Mouse (Mus musculus): ENCODE results near the gene Ldha.

Ldha gene

DNA sequence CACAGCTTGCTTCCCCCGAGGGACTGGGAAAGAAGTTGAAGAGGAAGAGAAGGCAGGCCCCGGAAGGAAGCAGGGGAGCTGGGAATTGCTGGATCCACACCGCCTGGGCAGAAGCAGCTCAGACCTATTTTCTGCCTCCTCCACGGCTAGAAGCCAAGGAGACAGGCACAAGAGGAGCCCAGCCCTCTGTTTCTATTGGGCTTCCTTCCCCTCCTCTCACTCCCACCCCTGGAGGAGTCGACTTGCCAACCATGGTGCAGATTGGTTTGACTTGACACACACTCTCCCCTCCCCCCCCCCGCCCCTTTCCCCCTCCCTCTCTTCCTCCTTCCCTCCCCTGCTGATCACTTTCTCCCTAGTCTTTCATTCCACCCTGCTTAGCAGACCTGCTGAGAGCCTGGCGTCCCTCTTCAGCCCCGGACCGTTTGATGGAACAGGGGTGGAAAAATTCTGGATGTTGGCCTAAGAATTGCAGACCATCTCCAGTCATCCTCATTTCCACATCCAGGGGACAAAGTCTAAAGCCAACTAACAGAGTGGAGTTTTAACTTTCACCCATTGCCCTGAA lies 3.1 kb upstream of the Ldha start:
- peak; percentile 48 for DNase-seq

DNA sequence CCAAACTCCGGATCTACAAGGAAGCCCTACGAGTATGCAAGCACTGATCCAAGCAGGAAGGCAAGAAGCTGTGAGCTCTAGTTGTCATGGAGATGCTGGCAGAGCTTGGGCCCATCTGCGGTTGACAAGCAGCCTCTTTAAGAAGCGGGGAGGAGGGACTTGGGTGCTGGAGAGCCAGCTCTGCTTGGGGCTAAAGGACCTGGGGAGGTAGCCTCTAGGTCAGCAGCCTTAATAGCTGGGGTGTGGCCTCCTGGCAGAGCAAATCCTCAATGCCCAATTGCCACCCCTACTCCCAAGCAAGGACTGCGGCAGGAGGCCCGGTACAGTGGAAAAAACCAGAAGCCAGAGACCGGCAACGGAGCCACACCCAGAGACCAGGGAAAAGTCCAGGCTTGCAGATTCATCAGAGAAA lies 2.4 kb upstream of the Ldha start:
- DNase-seq, result peak; percentile 73

DNA sequence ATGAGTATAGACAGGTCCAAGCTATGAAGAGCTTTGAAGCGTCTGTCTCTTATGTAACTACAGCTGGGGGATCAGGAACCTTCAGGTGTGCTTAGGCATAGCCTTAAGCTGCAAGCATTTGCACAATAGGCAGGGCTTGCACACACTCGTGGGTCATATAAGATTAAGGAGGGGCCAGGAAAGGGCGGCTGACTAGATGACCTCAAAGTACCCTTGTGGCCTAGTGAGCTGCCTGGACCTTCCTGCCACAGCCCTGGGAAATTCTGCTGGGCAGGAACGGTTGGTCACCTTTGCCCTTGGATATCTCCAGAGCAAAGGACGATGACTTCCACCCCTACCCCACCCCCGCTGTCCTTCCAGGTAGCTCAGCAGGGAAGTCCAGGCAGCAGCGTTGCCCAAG lies 1.8 kb upstream of the Ldha start:
- no peak for DNase-seq

DNA sequence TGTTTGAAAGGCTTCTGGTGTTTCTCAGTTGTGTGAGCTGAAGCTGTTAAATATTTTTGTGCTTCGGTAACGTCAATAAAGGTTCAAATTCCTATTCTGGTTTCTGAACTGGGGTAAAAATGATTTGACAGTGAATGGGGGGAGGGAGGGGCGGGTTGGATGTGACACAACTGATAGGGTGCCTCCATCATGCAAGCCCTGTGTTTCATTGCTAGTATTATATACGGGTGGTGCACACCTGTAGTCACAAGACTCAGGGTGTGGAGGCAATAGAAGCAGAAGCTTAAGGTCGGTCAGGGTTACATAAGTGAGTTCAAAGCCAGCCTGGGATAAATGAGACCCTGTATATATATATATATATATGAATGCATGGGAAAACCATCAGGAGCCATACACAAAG lies 1.4 kb upstream of the Ldha start:
- DNase-seq, result no peak

DNA sequence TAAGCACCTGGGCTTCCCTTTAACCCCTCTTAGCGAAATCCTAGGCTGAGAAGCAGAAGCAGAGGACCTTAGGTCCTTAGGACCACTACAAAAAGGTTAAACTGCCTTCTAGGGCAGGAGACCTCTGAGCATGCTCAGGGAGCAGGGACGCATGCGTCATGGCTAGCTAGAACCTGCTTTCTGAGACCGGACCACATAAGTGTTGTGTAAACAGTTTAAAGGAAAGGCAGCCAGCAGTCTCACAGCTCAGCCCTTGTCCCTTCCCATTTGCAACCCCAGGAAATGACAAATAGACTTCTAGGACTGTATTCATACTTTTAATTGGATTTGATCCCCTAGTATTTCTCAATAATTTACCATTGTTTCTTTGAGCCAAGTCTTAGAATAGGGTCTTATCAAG lies 949 bp upstream of the Ldha start:
- DNase-seq, result no peak

DNA sequence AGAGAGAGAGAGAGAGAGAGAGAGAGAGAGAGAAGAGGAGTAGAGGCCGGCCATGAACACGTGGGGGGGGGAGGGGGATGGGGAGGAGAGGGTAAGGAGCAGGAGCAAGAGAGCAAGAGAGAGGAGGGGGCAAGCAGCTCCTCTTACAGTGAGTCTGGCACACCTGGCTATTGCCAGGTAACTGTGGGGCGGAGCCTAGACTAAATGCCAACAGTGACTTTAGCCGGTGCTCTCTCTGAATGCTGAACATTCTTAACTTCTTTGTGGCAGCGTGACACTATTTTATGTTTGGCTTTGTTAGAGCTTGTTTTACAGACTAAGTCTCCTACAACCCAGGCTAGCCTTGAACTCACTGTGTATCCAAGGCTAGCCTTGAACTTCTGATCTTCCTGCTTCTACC lies 1.0 kb downstream of the Ldha start:
- no peak for DNase-seq

DNA sequence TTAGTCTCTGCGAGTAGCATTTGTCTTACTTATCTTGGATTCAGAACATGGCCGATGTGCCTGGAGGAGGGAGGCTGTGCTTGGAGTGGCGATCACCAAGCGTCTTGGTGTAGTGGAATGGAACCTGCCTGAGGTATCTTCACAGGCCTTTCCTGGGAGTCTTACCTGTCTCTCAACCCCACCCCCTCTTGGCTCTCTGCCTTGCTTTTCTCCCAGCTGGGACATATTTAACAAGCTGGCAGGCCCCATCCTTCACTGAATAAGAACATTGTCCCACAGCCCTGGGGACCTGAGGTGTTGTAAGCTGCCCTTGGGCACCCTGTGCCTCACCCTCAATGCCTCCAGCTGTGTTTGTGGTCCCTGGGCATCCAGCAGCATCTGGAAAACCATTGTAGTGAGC lies 2.3 kb downstream of the Ldha start:
- no peak for DNase-seq

DNA sequence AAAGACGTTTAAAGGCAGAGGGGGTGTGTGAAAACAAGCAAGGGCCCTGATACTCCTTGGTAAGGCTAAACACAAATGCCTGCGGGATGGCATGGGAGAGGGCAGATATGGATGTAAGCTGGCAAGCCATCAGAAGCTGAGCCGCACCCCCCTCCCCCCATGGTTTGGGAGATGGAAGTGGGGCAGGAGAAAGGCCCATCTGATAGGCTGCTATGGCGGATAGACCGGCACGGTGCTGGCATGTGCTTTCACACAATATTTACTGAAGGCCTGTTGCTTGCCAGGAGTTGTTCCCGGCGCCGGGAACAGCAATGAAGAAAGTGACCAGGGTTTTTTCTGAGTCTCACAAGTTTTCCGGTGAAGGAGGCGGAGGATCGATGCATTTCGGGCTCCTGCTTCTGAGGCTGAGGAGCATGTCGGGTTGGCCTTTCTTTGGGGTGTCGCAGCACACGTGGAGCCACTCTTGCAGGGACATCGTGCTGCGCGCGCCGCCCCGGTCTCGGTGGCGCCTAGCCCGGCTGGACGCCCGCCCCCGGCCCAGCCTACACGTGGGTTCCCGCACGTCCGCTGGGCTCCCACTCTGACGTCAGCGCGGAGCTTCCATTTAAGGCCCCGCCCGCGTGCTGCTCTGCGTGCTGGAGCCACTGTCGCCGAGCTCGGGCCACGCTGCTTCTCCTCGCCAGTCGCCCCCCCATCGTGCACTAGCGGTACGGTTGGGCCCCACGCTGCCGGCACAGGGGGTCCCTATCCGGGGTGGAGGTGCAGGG lies 4.1 kb downstream of the Ldha start:
- DNase-seq, result peak; percentile 95

DNA sequence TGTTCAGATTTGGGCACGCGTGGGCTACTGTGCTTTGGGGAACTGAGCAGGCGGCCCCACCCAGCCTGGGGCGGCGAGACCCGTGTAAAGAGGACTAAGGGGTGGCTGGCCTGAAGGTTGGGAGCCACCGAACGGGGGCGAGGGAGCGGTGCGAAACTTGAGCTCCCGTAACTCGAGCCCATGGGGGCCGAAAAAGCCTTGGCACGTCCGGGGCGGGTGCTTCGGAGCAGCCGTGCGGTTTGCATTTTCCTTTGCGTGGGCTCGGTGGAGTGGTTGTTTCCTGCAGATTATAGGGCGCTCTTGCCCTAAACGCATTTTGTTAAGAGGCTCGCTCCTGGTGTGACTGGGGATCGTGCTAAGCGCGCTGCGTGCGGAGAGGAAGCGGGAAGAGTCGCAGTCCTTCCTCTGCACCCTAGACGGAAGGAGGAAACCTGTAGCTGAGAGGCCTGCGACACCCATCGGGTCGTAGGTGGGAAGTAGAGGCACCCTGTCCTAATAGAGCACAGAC lies 4.8 kb downstream of the Ldha start:
- DNase-seq, result peak; percentile 70

DNA sequence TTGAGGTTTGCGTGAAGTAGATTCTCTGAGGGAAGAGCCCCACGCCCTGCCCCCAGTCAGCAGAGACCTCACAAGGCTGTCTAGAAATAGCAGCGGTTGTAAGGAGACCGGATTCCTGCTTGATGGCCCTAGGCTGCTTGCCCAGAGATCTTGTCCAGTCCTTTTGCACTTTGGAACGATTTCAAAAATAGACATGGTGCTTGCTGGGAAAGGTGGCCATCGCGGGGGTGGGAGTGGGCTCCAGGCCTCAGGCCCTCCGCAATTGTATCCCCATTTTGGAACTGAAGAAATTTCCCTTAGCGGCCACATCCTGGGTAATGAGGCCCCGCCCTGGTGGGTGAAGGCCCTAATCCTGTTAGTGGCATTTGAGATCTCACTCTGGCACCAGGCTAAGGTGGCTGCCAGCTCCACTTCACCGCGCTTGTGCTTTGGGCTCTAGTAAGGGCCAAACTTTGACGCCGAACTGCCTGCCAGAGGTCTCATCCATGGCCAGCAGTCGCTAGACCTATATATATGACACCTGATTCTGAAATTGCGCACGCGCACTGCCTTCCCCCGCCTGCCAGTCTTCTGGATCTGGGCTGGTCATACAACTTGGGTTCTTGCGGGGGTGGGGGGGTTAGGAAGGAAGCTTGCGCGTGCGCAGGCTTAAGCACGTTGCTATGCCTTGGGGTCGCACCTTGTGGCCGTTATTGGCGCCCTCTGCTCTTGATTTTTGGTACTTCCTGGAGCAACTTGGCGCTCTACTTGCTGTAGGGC lies 5.4 kb downstream of the Ldha start:
- DNase-seq, result peak; percentile 84

DNA sequence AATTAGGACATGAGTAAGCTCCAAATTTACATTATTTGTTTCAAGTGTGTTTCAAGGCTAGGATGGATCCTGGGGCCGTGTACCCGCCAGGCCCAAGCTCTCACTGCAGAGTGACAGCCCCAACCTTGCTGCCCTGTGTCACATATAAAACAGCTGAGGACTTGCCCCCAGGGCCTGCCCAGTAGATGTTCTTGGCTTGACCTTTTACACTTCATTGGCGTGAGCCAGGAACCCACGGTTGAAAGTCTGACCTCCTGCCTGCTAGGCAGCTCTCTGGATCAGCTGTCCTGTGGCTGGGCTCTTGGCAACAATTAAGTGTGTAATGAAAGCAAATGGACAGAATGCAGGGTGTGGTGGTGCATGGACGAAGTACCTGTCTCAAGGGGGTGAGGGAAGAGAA lies 8.0 kb downstream of the Ldha start:
- no peak for DNase-seq

DNA sequence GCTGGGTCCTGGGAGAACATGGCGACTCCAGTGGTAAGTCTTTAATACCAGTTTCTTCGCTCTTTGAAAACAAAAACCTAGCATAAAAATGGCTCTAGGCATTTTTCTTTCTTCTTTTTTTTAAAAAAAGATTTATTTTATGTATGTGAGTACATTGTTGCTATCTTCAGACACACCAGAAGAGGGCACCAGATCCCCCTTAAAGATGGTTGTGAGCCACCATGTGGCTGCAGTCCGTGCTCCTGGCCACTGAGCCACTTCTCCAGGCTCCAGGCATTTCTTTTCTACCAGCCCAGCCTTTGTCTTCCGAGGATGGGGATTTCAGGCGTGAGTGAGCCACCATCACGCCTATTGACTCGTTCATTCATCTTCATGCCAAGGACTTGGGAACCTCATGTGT lies 9.8 kb downstream of the Ldha start:
- DNase-seq, result no peak

DNA sequence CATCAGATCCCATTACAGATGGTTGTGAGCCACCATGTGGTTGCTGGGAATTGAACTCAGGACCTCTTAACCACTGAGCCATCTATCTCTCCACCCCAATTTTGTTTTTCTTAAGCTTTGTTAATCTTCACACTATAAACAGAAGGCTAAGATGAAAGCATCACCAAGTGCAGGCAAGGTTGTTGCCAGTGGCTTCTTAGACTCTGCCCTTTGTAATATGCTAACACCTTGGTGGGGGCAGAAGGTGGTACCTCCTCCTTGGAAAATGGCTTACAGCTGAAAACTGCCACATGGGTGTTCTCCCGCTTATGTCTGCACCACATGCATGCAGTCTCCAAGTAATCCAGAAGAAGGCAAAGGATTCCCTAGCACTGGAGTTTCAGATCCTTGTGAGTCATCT lies 11.4 kb downstream of the Ldha start:
- DNase-seq, result no peak

DNA sequence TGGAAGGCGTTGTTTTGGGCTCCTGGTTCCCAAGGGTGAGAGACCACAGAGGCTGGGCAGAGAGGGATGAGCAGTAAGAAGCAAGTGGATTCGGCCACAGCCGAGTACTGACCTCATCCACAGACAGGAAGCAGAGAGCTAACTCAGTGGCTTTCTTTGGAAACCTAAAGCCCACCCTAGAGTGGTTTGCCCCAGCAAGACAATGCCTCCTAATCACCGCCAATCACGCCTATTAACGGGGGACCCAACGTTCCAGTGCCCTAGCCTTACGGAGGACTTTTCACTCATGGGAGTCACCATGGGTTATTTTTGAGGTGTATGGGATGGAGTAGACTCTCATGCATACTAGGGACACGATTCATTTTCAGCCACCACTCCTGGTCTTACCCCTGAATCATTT lies 12.1 kb downstream of the Ldha start:
- DNase-seq, result no peak

DNA sequence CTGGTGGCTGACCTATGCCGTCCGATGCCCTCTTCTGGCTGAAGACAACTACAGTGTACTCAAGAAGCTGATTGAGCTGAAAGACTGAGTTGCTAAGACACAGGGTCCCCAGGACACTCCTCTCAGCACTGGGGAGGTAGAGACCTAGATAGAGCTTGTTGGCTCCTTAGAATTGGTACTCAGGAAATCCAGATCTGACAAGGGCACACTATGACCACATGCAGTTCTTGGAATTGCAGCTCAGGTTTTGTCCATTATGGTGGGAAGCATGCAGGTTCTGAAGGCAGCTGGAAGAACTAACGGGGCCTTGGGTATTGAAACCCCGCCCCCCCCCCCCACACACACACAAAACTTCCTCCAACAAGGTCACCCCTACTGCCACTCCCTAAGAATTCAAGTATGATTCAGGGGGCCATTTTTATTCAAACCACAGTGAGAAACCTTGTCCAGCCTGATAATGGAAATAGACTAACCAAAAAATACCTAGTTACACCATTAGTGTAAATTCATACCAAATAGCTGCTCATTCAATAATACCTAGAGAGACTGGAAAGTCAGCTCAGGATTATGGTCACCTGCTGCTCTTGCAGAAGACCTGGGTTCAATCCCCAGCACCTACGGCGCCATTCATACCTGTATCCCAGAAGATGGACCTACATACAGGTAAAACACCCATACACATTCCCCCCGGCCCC lies 14.7 kb downstream of the Ldha start:
- DNase-seq, result no peak

DNA sequence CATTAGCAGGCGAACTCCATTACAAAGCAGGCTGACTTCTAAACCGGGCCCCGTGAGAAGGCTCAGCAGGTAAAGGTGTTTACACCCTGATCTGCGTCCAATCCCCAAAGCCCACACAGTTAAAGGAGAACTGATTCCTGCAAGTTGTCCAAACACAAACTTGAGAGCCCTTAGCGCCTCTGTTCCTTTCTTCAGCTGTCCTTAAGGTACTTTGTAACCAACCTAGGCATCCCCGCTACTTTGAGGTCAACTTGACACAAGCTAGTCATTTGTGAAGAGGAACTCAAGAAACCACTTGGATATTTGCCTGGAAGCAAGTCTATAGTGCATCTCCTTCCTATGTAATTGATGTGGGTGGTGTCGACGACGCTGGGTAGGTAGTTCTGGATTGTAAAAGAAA lies 16.2 kb downstream of the Ldha start:
- no peak for DNase-seq

DNA sequence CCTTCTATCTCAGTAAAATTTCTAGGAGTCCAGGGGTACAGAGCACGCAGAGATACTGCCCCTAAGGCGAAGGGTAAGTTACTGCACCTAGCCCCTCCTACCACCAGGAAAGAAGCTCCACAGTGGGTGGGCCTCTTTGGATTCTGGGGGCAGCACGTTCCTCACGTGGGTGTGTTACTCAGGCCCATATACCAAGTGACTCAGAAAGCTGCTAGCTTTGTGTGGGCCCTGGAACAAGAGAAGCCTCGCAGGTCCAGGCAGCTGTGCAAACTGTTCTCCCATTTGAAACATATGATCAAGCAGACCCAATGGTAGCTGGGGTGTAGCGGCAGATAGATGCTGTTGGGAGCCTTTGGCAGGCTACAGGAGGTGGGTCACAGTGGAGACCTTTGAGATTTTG lies 17.8 kb downstream of the Ldha start:
- DNase-seq, result no peak

DNA sequence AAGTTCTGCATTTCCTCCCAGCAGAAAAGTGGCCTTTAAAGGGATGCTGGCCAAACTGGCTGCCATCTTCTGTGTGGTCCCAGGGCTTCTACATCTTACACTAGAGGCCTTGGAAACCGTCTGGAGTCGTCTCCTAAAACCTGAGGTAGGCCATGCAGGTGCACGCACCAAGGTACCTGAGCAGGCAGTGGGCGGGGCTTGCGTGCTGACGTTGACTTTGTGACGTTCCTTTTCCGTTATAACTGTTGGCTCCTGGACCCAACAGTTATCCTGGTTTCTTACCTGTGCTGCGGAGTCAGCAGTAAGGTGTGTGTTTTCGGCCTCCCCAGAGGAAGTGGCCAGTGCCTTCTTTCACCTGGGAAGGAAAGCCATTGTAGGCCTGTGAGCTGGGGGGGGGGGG lies 19.7 kb downstream of the Ldha start, which contains the start of gene Ldhc:
TSS of gene Ldhc (plus strand) at position 208 of the 400 bp plus-strand sequence.
- no peak for DNase-seq

DNA sequence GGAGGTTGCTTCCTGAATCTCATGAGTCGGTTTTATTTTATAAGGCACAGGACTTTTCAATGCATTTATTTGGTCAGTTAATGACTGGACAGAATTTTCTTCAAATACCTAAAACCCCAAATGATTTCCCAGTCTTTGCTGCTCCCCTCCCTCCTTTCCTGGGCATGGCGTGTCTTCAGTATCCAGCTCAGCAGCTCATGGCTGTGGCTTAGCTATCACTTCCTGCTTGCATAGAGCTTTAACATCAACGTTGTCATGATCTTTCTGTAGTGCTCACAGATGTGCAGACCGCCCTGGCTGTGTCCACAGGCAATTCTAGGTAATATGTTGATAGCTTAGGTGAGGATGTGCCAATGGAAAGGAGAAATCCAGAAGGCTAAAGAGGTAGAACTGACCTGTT lies 30.7 kb downstream of the Ldha start:
- no peak for DNase-seq

DNA sequence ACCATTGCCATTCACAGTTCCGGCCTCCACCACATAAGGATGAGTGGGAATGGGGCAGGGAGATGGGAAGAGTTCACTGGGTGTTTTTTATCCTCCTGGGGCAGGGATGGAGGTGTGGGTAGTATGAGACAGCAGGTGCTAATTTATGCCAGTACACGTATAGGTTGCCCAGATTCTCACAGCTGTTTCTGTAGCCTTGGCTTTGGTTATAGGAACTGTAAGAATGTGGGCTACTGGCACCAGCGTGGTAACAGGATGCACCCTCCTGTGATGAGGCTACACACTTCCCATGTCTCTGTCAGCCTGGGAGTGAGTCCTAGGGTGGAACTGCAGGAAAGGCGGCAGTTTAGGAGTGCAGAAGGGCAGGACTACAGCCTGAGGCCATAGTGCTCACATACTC lies 35.6 kb downstream of the Ldha start:
- no peak for DNase-seq

DNA sequence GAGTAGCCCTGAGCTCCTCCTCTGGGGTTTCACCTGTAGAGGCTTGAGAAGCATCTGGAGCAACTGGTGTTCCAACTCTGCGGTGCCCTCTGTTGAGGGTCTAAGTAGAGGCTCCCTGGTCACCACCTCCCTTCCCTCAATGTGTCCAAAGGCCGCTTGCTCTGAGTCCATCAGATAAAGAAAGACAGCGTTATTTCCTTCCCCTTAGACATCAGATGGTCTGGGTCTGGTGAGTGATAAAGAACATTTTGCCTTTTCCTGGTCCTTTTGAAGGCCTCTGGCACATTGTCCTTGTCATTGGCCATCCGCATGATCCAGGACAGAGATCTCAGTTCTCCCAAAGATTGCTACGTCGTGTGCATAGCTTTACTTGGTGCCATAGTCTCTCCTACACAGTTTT lies 36.0 kb downstream of the Ldha start:
- DNase-seq, result no peak

DNA sequence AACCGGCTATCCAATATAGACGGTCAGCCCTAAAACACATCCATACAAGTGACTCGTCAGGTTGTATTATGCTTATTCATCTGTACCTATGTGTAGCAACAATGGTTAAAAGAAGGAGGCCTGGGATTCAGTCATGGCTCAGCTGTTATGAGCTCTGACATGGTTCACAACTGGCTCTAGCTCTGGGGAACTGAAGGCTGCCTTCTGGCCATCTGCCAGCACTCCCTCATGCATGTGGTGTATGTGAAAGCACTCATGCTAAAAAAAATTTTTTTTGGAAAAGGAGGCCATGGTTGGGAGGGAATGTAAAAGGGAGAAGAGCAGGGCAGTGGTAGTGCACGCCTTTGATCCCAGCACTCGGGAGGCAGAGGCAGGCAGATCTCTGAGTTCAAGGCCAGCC lies 38.6 kb downstream of the Ldha start:
- DNase-seq, result no peak

DNA sequence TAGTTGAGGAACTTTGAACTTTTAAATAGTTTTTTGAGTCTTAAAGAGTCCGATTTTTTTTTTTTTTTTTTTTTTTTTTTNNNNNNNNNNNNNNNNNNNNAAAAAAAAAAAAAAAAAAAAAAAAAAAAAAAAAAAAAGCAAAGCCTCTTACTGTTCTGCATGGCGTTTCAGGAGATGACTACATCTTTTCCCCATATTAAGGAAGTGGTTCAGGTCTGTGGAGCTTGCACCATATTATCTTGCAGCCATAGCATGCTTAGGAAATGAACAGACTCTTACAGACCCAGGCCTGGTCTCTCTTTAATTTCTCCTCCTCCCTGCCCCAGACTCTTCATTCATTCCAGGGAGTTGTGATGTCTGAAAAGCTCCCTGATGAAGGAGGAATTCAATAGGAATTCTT lies 39.7 kb downstream of the Ldha start:
- no peak for DNase-seq
